Comparison of ENCODE assay signal across 9 mouse cellular contexts in genomic region chr8:86535791-86536662, GRCm38 (mm10). TPM values are rescaled to one million over a fixed set of nuclear protein-coding genes. Genes with fewer than 3 reads are reported as not detected.
DNase-seq lines count a peak whose midpoint lies in the region; ATAC-seq and TF ChIP-seq lines count a peak whose summit lies in the region.
"Had no signal": no experiment of that assay in that cellular context is flagged by ENCODE, and none has a peak within 500 bp of the region (broad histone marks: within the 10 kb centered on the region; RNA-seq: fewer than 3 reads in every experiment).

No protein-coding gene starts in this region.

- 51% methylated on average over 11 of the region's 11 CpGs for WGBS in embryonic facial prominence, embryonic 14.5 days
- 49% methylated on average over 11 of the region's 11 CpGs for WGBS in heart, embryonic 10.5 days
- WGBS in midbrain, postnatal 0 days, result 40% methylated on average over 11 of the region's 11 CpGs
- WGBS in stomach, embryonic 15.5 days, result 38% methylated on average over 11 of the region's 11 CpGs

- intact Hi-C loops in left cerebral cortex, postnatal 4 days (cut with DNase I), result loop anchor here (2.0 kb wide), 1 partner anchor 839 kb away; no protein-coding TSS in a partner anchor

- TF ChIP-seq CTCF in midbrain, postnatal 0 days (IDR thresholded peaks at IDR 0.05), result peak; percentile 96

- DNase-seq in urinary bladder, adult 18-20 months (ENCODE audit: low spot score in 2 of 2), result peak; percentile 32 to 42
- no peak for DNase-seq in urinary bladder, postnatal 10 days (ENCODE audit: low spot score)
- peak; percentile 90 for DNase-seq in embryonic facial prominence, embryonic 14.5 days (ENCODE audit: low spot score)
- DNase-seq in heart, embryonic 10.5 days (ENCODE audit: low spot score), result peak; percentile 77
- DNase-seq in kidney, adult 8-10 months, result peak; percentile 54 to 69
- peak; percentile 90 for DNase-seq in left cerebral cortex, postnatal 4 days
- DNase-seq in midbrain, postnatal 0 days (ENCODE audit: low spot score), result peak; percentile 95

- no peaks in the 10 kb centered on the region for H3K4me1 ChIP-seq in embryonic facial prominence, embryonic 14.5 days (ENCODE audit: control insufficient read depth, insufficient read depth, low read length)
- H3K4me1 ChIP-seq in heart, embryonic 10.5 days, result peaks cover 6% of the 10 kb centered on the region
- H3K4me1 ChIP-seq in midbrain, postnatal 0 days (ENCODE audit: insufficient read depth, low read length), result no peaks in the 10 kb centered on the region
- no peaks in the 10 kb centered on the region for H3K4me1 ChIP-seq in stomach, embryonic 15.5 days

- H3K36me3 ChIP-seq in embryonic facial prominence, embryonic 14.5 days (ENCODE audit: control insufficient read depth, insufficient read depth, low read length), result no peaks in the 10 kb centered on the region
- no peaks in the 10 kb centered on the region for H3K36me3 ChIP-seq in heart, embryonic 10.5 days
- H3K36me3 ChIP-seq in midbrain, postnatal 0 days (ENCODE audit: insufficient read depth, low read length), result no peaks in the 10 kb centered on the region
- H3K36me3 ChIP-seq in stomach, embryonic 15.5 days, result no peaks in the 10 kb centered on the region
- H3K36me3 ChIP-seq: G1E had no signal

- H3K4me2 ChIP-seq in embryonic facial prominence, embryonic 14.5 days (ENCODE audit: low read depth, low read length), result peak overlapping the region; percentile 35; the same call in 1 of the 2 replicates
- peak overlapping the region; percentile 18; the same call in 1 of the 2 replicates for H3K4me2 ChIP-seq in midbrain, postnatal 0 days (ENCODE audit: low read depth, low read length, poor library complexity, severe bottlenecking)
- peak overlapping the region; percentile 46 for H3K4me2 ChIP-seq in stomach, embryonic 15.5 days

- ATAC-seq in embryonic facial prominence, embryonic 14.5 days (ENCODE audit: low read depth), result peak; percentile 44; the same call in 1 of the 2 replicates
- ATAC-seq in midbrain, postnatal 0 days (ENCODE audit: low FRiP score), result peak; percentile 65; the same call in 1 of the 2 replicates
- ATAC-seq in stomach, embryonic 15.5 days (ENCODE audit: insufficient read depth, low FRiP score, low read depth), result no peak

- peak overlapping the region; percentile 51 for H3K9ac ChIP-seq in embryonic facial prominence, embryonic 14.5 days (ENCODE audit: low read depth, low read length)
- H3K9ac ChIP-seq in midbrain, postnatal 0 days (replicated peaks; ENCODE audit: low read length, poor library complexity, severe bottlenecking), result no peak overlapping the region
- no peak overlapping the region for H3K9ac ChIP-seq in stomach, embryonic 15.5 days

- H3K9me3 ChIP-seq in embryonic facial prominence, embryonic 14.5 days (ENCODE audit: control insufficient read depth, low read length), result no peaks in the 10 kb centered on the region
- no peaks in the 10 kb centered on the region for H3K9me3 ChIP-seq in heart, embryonic 10.5 days
- H3K9me3 ChIP-seq in midbrain, postnatal 0 days (ENCODE audit: low read length), result no peaks in the 10 kb centered on the region
- no peaks in the 10 kb centered on the region for H3K9me3 ChIP-seq in stomach, embryonic 15.5 days
- H3K9me3 ChIP-seq: G1E had no signal

- no peak overlapping the region for H3K4me3 ChIP-seq in embryonic facial prominence, embryonic 14.5 days (ENCODE audit: low read depth, low read length)
- no peak overlapping the region for H3K4me3 ChIP-seq in heart, embryonic 10.5 days
- H3K4me3 ChIP-seq in midbrain, postnatal 0 days (ENCODE audit: low read depth, low read length), result no peak overlapping the region
- 0 out of 2 replicates have a peak overlapping the region, but pooled peaks have one; percentile 8 for H3K4me3 ChIP-seq in stomach, embryonic 15.5 days (replicated peaks)

- H3K27me3 ChIP-seq in embryonic facial prominence, embryonic 14.5 days (replicated peaks; ENCODE audit: control insufficient read depth, insufficient read depth, low read length), result no peaks in the 10 kb centered on the region
- no peaks in the 10 kb centered on the region for H3K27me3 ChIP-seq in heart, embryonic 10.5 days (ENCODE audit: insufficient read depth, poor library complexity, severe bottlenecking)
- no peaks in the 10 kb centered on the region for H3K27me3 ChIP-seq in midbrain, postnatal 0 days (ENCODE audit: insufficient read depth, low read length)
- no peaks in the 10 kb centered on the region for H3K27me3 ChIP-seq in stomach, embryonic 15.5 days (replicated peaks)

- H3K27ac ChIP-seq in embryonic facial prominence, embryonic 14.5 days (replicated peaks; ENCODE audit: low read depth, low read length), result no peak overlapping the region
- H3K27ac ChIP-seq in heart, embryonic 10.5 days, result peak overlapping the region; percentile 52; the same call in 1 of the 2 replicates
- 0 out of 2 replicates have a peak overlapping the region, but pooled peaks have one; percentile 26 for H3K27ac ChIP-seq in midbrain, postnatal 0 days (ENCODE audit: low read depth, low read length)
- H3K27ac ChIP-seq in stomach, embryonic 15.5 days, result no peak overlapping the region

RNA-seq across cellular contexts. Expression of gene Abcc12, which starts 44.5 kb away (rescaled TPM):
- 0.16 and 0.29 TPM in 2 replicates for polyA plus RNA-seq in embryonic facial prominence, embryonic 14.5 days (2014; fragmentation: Nextera tagmentation; extraction: Ambion mirVana)
- polyA plus RNA-seq in heart, embryonic 10.5 days (2016; fragmentation: Nextera tagmentation; extraction: Ambion mirVana), result not detected in 2 replicates
- total RNA-seq in left cerebral cortex, postnatal 4 days (2021), result under 1 TPM; 0.32 to 0.56 TPM
- 0.11 and 0.61 TPM in 2 replicates for total RNA-seq in midbrain, postnatal 0 days (2014; rRNA removed)
- polyA plus RNA-seq in midbrain, postnatal 0 days (2015; fragmentation: Nextera tagmentation; extraction: Ambion mirVana), result 0.12 and 0.18 TPM in 2 replicates
- 0.19 and 0.24 TPM in 2 replicates for polyA plus RNA-seq in stomach, embryonic 15.5 days (2015; fragmentation: Nextera tagmentation; extraction: Ambion mirVana)

Comparison
In these comparisons a context has a peak if more than half of its experiments do, and no peak if none do; other contexts are left out.
1. H3K27ac ChIP-seq: peak in heart, embryonic 10.5 days (single experiment) and midbrain, postnatal 0 days (single experiment); none in embryonic facial prominence, embryonic 14.5 days (single experiment) and stomach, embryonic 15.5 days (single experiment).
2. Peak in every context shown above with its lines, with median percentiles within 50 percentile points of each other: H3K4me2 ChIP-seq.